Mouse (Mus musculus): ENCODE measurements at regions not wholly inside any gene's neighbourhood (a gene's known extent, or its start where the extent isn't known, plus 50 kb on each side); places are given as distances from the start of the nearest gene placed in this dataset.
A peak's percentile ranks its signal among the peaks of the same experiment; 100 is the strongest.

GRCm38 (mm10) chr14:80789131-80789530 is 805.2 kb downstream of the Olfm4 start:
- no peak for DNase-seq

GRCm38 (mm10) chr14:80799370-80799959 is 815.6 kb downstream of the Olfm4 start:
- no peak for DNase-seq

- no peak for DNase-seq
These were observed 846.6 kb downstream of the Olfm4 start for GRCm38 (mm10) chr14:80830476-80830875.

- peak; percentile 36 to 54 for DNase-seq
These were observed 860.7 kb downstream of the Olfm4 start for GRCm38 (mm10) chr14:80844550-80844949.

GRCm38 (mm10) chr14:80845576-80846269 is 861.8 kb downstream of the Olfm4 start:
- peak; percentile 93 to 94 for DNase-seq

- peak; percentile 87 to 92 for DNase-seq
These were observed 862.7 kb downstream of the Olfm4 start for GRCm38 (mm10) chr14:80846420-80847083.

Measured in cerebellum, postnatal 10 days (tissue).